Mouse (Mus musculus) adrenal gland, postnatal 36 days (tissue): ENCODE results near the gene Rad51b. TPM values are rescaled to one million over a fixed set of nuclear protein-coding genes. Genes with fewer than 3 reads are reported as not detected.
A peak's percentile ranks its signal among the peaks of the same experiment; 100 is the strongest.

ENCODE experiments used
- DNase-seq, 2 experiments: peaks; one replicate each; pipeline ENCODE4 v3.0.0; 2021; ENCODE audit warnings: mixed read lengths in 1 of 2
- total RNA-seq, 2 experiments: library from RNA; stranded (reverse); gene quantifications; 2 replicates each; pipeline ENCODE4 v1.2.3; 2021

The Rad51b gene
- total RNA-seq, 2 experiments from 2014 or later: 0.49 to 0.63 TPM

DNA sequence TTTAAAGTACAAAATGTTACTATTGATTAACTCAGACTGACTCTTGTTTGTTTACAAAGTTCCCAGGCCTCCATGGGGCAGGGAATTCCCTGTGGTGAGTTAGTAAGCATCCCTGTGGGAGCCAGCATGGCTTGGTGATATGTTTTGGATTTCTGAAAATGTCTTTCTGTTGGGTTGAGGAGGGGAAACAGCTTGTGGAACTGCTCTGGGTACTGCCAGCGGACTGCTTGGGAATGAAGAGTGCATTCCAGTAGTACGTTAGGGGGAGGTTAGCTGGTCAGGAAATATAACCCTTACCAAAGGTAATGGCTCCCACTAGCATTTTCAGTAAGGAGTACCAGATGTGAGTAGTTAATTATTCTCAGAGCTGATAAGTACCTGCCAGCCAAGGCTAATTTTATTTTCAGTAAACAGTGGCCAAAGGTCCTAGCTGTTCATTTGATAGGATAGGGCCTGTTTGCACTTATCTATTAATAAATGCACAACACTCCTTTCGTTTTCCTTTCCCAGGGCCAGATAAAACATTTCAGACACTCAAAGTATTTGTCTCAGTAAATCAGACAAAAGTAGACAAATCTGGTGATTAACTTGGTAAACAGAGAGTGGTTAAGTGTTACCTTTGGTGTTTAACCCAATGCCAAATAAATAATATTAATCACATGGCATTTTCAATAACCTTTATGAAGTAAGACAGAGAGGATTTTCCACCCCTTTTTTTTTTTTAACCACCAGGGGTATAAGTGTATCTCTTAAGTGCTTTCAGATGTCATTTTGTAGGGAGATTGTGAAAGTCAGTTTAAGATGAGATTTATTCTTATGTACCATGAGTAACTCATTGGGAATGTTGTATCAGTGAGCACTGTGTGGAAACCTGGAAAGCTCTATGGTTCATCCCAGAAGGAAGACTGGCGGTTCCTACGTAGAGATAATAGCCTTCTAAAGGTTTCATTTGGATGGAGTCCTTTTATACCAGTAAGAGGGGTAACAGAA is 235.0 kb downstream of the Rad51b start:
- DNase-seq: no peak

DNA sequence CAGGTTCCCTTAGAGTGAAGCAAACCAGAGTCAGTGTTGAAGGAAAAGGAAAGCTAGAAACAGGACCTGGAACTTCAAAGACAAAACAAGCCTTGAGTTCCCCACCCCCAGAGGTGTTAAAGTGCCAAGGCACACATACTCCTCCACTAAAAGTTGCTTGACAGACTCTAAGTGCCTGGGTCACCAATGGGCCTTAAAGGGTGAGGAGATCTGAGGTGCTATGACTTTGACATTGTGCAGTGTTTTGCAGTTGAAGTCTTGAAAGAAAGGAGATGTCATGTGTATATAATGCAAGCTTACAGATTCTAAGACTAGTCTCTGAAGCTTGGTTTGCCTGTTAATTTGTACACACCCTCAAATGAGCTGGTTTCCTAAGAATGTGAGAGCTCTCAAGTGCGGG is 237.7 kb downstream of the Rad51b start:
- DNase-seq: no peak

DNA sequence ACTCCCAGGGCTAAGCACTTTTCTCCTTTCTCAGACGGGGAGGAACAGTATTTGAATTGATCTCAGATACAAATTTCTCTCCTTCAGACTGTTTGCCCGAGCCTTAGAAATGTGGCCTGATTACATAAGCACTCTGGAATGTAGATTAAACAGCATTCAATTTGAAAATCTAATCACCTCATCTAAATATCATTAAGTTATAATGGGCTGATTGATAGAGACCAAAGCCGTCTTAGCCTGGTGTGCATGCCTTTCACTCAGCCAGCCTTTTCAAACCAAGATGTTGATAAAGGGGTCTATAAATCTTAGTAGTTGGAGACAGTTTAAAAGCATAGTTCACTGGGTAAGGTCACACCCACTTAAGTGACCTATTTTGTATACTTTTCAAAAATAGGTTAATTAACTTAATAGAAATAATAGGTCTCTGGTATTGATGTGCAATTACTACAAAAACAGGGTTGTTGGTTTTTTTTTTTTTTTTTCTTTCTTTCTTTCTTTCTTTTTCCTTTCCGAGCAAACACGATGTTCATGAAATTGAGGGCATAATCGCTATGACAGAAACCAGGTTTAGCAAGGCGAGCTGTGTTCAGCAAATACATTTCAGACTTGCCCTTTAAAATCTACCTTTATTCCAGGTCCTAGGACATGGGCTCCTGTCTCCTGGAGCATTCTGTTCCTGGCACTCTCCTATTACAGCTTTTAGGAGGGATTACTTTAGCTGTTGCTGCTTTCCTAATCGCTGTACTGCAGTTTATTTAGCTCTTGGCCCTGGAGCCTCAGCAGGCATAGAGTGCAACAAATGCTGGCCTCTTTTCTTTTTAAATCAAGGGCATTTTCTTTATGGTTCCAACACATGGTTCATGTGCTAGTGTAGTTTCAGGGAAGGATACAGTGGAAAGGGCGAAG is 238.7 kb downstream of the Rad51b start:
- DNase-seq: no peak

DNA sequence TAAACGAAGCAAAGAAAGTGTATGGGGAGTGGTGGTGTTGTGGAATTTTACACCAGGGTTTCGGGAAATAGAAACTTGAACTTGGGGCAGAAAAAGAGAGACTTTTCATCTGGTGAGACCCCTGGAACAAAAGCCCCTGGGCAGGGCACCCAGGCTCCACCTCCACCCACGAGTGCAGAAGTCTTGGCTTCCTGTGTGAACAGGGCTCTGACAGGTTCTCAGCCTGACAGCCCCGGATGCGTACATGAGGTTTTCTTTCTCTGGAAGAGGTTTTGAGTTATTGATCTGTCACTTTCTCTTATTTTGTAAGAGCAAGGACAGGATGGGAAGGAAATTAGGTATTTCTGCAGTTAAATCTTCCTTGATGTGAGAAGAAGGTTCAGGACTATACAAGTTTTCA is 243.1 kb downstream of the Rad51b start:
- DNase-seq: no peak

DNA sequence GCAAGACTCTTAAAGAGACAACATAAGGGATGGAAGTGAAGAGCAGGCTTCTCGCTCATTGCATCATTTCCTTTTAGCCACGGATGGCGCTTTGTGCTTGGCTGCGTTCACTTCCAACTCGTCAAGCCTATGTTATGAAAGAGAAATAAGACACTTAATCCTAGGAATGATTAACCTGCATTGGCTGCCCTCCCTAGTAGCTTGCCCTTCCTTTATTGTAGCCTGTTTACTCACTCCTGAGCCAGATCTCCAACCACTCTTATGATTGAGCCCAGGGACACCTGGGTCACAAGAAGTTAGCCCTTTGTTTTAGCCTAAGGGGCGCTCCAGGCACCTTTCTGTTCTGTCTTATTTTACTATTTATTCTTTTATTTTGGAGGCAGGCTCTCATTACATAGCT is 244.5 kb downstream of the Rad51b start:
- no peak for DNase-seq

DNA sequence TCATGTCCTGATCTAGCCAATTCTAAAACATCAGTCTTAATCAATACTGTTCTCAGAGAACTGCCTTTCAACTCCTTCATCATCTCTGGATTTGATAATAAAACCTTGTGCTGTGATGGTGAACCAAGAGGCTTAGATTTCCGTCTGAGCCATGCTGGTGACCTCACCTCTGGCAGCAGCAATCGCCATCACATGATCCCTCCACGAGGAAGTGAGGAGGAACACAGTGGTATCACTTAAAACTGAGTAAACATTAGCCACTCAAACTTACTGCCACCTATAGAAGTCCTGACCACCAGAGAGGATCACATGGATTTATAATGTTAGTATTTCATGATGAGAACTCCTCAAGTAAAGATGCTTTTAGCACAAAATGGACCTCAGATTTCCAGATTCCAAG is 248.0 kb downstream of the Rad51b start:
- DNase-seq: no peak

DNA sequence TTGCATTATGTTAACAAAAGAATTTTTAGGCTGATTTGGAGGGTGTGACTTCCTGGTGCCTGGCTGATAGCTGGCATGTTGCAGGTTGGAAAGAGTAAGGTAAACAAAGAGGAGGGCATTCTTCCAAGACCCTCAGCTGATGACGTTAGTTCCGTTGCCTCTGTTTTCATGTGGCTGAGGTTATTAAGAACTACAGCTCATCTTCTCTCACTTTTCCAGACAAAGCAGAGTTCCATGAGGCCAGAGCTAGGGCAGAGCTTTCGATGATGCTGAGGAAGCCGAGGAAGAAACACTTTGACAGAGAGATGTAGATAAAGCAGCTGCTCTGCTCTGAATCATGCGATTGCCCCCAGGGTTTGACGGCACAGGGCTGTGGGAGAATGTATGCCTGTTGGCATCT is 250.5 kb downstream of the Rad51b start:
- no peak for DNase-seq

DNA sequence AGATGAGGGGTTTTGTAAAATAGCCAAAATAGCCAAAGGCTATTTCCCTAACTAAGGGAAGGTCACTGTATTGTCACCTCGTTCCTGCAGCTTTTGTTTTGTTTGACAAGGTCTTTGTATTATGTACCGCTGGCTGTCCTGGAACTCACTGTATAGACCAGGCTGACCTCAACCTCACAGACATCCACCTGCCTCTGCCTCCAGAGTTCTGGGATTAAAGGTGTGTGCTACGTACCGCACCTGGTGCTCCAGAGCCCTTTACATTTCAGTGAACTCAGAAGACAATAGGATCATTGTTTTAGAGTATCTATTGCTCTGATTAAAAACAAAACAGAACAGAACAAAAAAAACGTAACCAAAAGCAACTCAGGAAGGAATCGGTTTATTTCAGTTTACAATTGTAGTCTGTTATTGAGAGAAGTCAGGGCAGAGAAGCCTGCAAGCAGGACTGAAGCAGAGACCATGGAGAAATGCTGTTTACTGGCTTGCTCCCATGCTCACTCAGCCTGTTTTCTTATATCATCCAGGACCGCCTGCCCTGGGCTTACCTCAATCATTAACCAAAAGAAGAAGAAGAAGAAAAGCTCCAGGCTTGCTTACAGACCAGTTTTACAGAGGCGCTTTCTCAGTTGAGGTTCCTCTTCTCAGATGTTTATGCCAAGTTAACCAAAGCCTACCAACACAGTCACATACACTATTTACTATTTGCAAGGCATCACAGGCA is 251.7 kb downstream of the Rad51b start:
- DNase-seq: no peak

DNA sequence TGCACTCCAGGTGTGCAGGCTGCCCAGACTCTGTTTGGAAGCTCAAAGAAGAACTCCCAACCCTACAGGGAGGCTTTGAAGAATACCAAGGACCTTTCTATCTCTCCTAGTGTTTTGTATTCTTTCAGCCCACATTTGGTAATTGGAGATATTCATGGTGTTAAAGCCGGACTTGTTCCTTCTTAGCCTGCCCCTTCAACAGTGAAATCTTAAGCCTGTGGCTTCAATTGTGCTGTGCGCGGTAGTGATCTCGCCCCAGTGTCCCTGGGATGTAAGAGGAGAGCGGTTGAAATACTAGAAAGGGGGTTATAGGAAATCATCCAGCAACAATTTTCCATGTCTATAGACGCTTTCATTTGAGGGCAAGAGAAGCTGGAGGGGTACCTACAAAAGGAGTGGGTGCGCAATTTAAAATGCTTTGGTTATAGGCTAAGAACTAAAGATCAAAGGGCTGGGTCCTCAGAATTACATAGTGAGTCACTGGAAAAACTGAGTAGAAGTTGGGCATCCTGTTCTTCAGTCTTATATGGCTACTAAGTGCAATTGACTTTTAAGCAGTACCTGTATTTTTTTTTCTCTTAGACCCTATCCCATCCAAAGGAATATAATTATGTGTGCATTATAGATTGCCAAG is 253.1 kb downstream of the Rad51b start:
- DNase-seq: no peak

DNA sequence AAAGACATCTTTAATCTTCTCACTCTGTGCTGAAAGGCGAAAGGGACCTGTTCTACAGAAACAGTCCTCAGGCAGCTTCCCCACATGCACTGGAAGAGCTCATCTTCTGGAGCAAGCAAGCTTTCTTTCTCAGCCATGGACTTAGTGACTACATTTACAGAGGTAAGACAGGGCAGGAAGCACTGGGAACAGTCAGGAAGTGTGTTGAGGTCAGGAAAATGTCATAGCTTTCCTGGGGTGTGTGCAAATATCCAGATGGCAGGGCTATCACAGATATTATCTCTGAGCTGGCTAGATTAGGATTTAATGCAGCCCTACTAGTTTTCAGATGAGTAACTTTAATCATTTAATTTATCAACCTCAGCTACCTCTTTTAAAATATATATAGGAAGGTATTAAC is 254.2 kb downstream of the Rad51b start:
- DNase-seq: no peak

DNA sequence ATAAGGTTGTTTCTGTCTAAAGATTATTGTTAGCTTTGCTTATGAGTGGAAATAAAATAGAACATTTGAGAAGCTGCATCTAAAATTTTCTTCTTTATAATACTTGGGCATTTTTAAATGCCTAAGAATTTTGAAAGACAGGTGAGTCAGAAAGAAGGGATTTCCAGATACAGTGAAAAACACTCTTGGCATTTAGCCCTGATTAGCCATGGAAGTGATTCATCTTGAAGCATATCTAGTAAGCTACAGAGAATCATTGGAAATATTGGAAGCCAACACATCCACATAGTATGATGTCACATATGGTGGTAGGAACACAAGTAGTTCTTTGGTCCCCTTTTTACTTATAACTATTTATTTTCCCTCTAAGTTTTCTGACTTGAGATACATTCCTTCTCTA is 256.0 kb downstream of the Rad51b start:
- peak in 1 of 2 experiments; percentile 17 for DNase-seq

DNA sequence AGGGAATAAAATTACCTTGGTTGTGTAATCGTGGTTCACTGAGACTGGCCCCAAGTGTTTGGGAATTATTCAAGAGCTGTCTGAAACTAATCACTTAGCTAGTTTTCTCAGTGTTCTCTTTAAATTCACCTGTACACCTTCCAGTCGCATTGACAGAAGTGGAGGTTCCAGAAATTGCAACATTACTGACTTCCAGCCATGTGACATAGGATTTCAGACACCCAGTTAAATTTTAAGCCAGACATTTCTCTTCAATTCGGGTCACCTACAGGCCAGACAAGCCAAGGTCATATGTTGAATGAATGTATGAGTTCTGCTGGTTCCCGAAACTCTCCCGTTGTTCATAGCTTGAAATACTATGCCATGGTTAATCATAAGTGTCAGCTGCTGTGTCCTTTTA is 260.8 kb downstream of the Rad51b start:
- no peak for DNase-seq

DNA sequence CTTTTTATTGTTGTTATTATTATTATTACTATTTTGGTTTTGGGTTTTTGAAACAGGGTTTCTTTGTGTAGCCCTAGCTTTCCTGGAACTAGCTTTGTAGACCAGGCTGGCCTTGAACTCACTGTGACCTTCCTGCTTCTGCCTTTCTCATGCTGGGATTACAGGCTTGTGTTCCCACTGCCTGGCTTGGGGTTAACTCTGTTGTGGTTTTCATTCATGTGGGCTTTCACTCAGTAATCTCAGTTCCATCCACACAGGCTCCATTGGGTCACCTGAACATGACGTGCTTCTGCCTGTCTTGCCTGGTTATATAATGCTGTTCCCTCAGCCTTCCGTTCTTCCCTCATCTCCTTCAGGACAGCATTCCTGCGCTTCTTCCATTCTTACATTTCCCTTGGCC is 261.6 kb downstream of the Rad51b start:
- DNase-seq: no peak

DNA sequence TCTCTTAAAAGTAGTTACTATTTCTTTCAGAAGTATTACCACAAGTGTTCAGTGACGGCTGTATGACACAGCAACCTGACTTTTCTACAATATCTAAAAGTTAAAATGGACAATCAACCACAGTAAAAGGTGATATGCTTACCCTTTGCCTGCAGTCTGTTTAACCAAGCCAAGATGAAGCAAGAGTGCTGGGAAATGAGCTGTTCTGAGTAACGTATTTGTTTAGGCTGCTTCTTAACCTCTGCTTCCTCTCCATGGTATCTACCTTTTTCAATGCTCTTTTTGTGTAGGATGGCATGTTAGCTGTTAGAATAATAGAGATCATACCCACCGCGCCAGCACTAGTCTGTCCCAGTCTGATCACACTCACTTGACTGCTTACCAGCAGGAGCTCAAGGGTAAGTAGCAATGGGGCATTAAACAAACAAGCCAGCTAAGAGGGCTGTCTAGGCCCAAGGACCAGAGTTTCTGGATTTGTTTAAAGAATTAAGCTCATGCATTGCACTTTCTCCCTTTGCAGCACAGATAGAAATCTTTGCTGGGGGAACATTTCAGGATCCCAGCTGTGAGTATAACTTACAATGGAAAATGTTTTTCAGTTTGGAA is 262.4 kb downstream of the Rad51b start:
- DNase-seq: no peak

DNA sequence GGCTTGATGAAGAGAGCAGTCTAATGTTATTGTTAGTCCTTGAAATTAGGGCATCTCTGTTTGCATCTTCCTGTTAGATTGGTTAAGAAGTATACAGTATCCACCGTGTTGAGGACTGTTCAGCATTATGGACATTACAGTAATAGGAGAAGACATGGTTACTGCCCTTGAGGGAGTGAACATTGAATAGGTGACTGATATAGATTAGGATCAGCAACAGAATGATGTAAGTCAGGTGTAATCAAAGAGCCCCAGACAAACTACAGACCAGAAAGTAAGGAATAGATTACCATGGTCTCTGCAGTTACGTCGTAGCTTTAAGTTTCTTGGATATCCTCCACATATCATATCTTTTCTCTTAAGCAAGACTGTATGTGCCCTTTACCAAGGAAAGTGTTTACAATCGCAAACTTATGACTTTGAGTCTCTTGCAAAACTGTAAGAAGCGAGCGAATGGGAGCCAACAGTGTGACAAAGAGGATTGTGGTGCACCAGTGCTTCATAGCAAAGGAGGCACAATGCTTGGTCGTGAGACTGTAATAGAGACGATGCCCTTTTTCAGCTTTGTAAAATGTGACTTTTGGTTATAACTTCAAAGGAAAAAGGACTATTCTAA is 263.1 kb downstream of the Rad51b start:
- no peak for DNase-seq

DNA sequence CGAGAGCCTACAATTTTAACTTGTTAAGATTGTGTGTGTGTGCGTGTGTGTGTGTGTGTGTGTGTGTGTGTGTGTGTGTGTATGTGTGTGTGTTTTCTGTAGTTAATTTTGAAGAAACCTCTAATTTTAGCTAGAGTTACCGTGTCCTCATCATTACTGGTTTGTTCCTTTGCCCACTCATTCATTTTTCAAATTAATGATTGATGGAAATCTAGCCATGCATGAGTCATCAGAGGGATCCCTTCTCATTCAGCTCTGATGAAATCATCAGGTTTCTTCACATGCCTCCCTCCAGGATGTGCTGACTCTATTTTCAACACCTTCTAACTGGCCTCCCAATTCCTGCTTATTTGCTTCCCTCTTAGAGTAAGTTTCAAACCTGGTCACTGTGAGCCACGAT is 263.8 kb downstream of the Rad51b start:
- DNase-seq: no peak

DNA sequence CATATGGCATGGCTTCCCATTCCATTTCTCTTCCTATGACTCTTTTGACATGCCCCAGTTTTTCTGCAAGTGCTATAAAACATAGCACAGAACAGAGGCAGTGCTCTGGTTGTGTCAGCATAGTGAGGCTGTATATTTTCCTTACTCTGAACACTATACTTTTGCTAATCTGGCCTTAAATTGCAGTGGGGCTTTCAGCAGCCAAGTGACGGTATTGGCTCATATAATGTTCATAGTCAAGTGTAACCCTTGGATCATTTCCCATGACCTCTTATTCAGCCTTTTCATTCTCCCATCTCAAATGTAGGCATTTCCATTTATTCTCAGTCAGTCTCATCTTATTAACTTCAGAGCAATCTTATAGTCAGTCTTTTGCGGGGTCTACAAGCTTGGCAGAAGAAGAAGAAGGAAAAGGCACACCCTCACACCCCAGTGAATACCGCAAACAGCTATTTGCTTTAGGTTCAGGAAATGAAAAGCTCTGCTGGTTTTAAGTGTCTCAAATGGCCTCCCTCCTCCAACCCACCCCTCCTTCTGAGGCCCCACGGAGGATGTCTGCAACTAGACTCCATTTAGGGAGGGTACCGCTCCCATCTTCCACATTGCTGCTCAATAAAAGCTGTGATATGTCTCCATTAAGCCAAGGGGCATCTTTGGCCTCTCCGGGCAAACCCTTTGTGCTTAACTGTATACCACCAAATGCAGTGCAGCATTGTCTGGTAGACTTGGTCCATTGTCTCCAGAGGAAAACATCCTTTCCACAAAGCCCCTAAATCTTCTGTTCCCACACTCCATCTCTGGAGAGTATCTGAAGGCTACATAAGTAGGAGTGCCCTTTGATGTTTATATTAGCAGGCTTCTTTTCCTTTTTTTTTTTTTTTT is 277.3 kb downstream of the Rad51b start:
- no peak for DNase-seq

DNA sequence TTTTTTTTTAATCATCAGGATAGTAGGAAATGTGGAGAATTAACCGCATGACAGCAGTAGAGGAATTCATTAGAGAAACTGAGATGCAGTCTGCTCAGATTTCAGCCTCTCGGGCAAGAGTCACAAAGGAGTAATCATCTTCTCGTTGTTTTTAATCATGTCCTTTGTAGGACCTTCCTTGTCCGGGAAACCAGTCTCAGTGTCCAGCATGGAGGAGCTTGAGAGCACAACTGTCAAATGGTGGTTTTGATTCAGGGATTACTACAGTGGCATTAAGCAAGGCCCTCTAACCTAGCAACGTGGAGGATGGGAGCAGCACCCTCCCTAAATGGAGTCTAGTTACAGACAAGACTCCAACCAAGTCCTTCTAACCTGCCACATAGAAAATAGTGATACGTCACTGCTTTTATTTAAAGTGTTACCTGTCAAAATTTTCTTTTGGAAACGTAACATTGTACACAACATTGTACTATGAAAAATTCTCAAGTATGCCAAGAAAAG is 278.0 kb downstream of the Rad51b start:
- no peak for DNase-seq

DNA sequence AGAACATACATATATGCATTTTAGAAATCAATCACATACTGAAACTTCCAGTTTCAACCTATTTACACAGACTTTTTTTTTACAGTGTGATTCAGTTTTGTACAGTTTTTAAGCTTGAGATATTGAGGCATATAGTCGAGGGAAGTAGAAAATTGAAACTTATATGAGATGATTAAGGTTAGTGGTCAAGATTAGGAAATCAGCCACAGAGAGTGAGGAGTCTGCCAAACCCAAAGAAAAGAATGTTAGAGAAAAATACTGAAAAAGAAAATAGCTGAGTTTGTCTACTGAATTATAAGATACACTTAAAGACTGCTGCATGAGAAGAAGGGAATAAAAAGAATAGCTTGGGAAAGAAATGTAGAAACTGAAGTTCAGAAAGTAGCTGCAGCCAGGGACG is 280.4 kb downstream of the Rad51b start:
- no peak for DNase-seq
